Mouse (Mus musculus): ENCODE measurements around the gene Cog4. TPM values are rescaled to one million over a fixed set of nuclear protein-coding genes. Genes with fewer than 3 reads are reported as not detected.

Gene Cog4
- polyA plus RNA-seq, 1 experiment from 2014 or later: 66.0 TPM

- no peak overlapping the region for H3K4me2 ChIP-seq (ENCODE audit: low read length)
- no peak overlapping the region for H3K27ac ChIP-seq (ENCODE audit: low read depth)
- DNase-seq (ENCODE audit: low spot score) (no peak), ATAC-seq (replicated peaks; ENCODE audit: low FRiP score, low TSS enrichment, low read depth) (no peak)
- H3K9me3 ChIP-seq (ENCODE audit: control insufficient read depth, low read length): no peaks in the 10 kb centered on the region
- no peaks in the 10 kb centered on the region for H3K4me1 ChIP-seq (replicated peaks; ENCODE audit: control insufficient read depth, insufficient read depth, low read length)
- H3K27me3 ChIP-seq (replicated peaks; ENCODE audit: control insufficient read depth, insufficient read depth, low read length): no peaks in the 10 kb centered on the region
- H3K36me3 ChIP-seq (ENCODE audit: control insufficient read depth, insufficient read depth, low read length): peaks cover 19% of the 10 kb centered on the region
- 71% methylated on average over 12 of the region's 12 CpGs for WGBS
- H3K9ac ChIP-seq (ENCODE audit: low read length): no peak overlapping the region
- no peak overlapping the region for H3K4me3 ChIP-seq (ENCODE audit: low read depth, low read length)
These were observed 43.6 kb downstream of the Cog4 start for GRCm38 (mm10) chr8:110889904-110890470.

- Histone ChIP-seq H3K36me3 (ENCODE audit: control insufficient read depth, insufficient read depth, low read length) (peaks cover 7% of the 10 kb centered on the region; the same call in 1 of the 2 replicates), H3K4me3 (ENCODE audit: low read depth, low read length) (no peak overlapping the region), H3K4me1 (replicated peaks; ENCODE audit: control insufficient read depth, insufficient read depth, low read length) (no peaks in the 10 kb centered on the region), H3K9me3 (ENCODE audit: control insufficient read depth, low read length) (no peaks in the 10 kb centered on the region), H3K4me2 (ENCODE audit: low read length) (no peak overlapping the region), H3K9ac (ENCODE audit: low read length) (no peak overlapping the region), H3K27me3 (replicated peaks; ENCODE audit: control insufficient read depth, insufficient read depth, low read length) (no peaks in the 10 kb centered on the region), H3K27ac (ENCODE audit: low read depth) (no peak overlapping the region)
- no peak for DNase-seq (ENCODE audit: low spot score)
- ATAC-seq (replicated peaks; ENCODE audit: low FRiP score, low TSS enrichment, low read depth): no peak
- 92% methylated on average over 7 of the region's 7 CpGs for WGBS
These were observed 45.6 kb downstream of the Cog4 start for GRCm38 (mm10) chr8:110892040-110892439.

DNA sequence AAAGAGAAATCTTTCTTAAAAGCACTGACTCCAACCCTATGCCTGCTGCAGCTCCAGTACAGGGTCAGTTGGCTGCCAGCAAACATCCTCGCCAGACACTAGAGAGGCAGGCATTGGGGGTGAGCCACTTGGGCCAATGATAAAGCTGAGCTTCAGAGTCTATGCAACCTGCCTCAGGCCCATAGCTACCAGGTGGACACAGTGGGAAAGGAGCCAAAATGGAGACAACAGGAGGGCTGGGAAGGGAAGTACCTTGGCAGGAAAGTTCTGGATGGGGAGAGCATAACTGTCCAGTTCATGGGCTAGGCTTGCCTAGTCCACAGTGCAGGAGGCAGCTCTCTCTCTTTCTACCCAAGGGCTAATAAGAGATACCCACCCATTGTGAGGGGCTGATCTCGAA lies 46.5 kb downstream of the Cog4 start:
- ATAC-seq (replicated peaks; ENCODE audit: low FRiP score, low TSS enrichment, low read depth) (no peak), DNase-seq (ENCODE audit: low spot score) (no peak)
- H3K27ac ChIP-seq (ENCODE audit: low read depth): no peak overlapping the region
- no peaks in the 10 kb centered on the region for H3K27me3 ChIP-seq (replicated peaks; ENCODE audit: control insufficient read depth, insufficient read depth, low read length)
- WGBS: 96% methylated on average over 2 of the region's 2 CpGs
- no peaks in the 10 kb centered on the region for H3K9me3 ChIP-seq (ENCODE audit: control insufficient read depth, low read length)
- no peak overlapping the region for H3K9ac ChIP-seq (ENCODE audit: low read length)
- H3K4me2 ChIP-seq (ENCODE audit: low read length): no peak overlapping the region
- H3K4me3 ChIP-seq (ENCODE audit: low read depth, low read length): no peak overlapping the region
- H3K4me1 ChIP-seq (replicated peaks; ENCODE audit: control insufficient read depth, insufficient read depth, low read length): no peaks in the 10 kb centered on the region
- H3K36me3 ChIP-seq (ENCODE audit: control insufficient read depth, insufficient read depth, low read length): no peaks in the 10 kb centered on the region; the same call in 1 of the 2 replicates

DNA sequence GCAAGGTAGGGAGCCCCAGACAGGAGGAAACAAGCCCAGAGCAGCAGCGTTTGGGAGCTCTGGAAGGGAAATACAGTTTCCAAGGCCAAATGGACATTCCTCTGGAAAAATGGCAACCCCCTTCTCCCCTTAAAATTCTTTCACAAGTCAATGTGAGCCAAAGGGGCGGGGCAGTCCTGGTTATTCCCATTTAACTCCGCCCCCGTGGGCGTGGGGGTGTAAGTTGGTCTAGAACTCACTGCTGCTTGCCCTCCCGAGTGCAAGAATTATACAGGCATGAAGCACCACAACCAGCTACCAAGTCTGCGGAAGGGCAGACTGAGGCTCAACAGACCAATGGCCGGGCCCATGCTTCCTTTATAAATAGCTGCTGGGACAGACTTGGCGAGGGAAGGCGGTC lies 48.5 kb downstream of the Cog4 start:
- no peak for DNase-seq (ENCODE audit: low spot score)
- no peaks in the 10 kb centered on the region for H3K4me1 ChIP-seq (replicated peaks; ENCODE audit: control insufficient read depth, insufficient read depth, low read length)
- peaks cover 10% of the 10 kb centered on the region for H3K36me3 ChIP-seq (ENCODE audit: control insufficient read depth, insufficient read depth, low read length)
- WGBS: 87% methylated on average over 10 of the region's 10 CpGs
- no peak overlapping the region for H3K9ac ChIP-seq (ENCODE audit: low read length)
- H3K4me3 ChIP-seq (ENCODE audit: low read depth, low read length): no peak overlapping the region
- no peak for ATAC-seq (replicated peaks; ENCODE audit: low FRiP score, low TSS enrichment, low read depth)
- H3K27me3 ChIP-seq (replicated peaks; ENCODE audit: control insufficient read depth, insufficient read depth, low read length): no peaks in the 10 kb centered on the region
- no peak overlapping the region for H3K27ac ChIP-seq (ENCODE audit: low read depth)
- no peak overlapping the region for H3K4me2 ChIP-seq (ENCODE audit: low read length)
- no peaks in the 10 kb centered on the region for H3K9me3 ChIP-seq (ENCODE audit: control insufficient read depth, low read length)

DNA sequence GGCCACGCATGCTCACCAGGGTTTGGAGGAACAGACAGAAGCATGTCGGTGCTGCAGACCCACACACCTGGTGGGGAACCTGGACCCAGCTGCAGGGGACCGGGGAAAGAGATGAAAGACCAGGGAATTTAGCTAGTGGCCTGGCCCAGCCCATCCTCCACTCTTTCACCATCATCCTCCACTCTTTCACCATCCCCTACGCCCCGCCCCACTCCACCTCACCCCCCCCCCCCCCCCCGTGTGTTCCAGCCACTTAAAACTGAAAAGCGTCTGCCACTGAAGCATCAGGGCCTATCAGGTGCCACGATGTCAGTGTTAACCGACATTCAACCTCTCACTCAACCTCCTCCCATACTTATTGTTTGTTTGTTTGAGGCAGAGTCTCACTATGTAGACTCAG lies 48.9 kb downstream of the Cog4 start:
- DNase-seq (ENCODE audit: low spot score) (no peak), ATAC-seq (replicated peaks; ENCODE audit: low FRiP score, low TSS enrichment, low read depth) (no peak)
- Histone ChIP-seq H3K4me2 (ENCODE audit: low read length) (no peak overlapping the region), H3K9me3 (ENCODE audit: control insufficient read depth, low read length) (no peaks in the 10 kb centered on the region), H3K27ac (ENCODE audit: low read depth) (no peak overlapping the region), H3K36me3 (ENCODE audit: control insufficient read depth, insufficient read depth, low read length) (peaks cover 10% of the 10 kb centered on the region), H3K4me1 (replicated peaks; ENCODE audit: control insufficient read depth, insufficient read depth, low read length) (no peaks in the 10 kb centered on the region), H3K4me3 (ENCODE audit: low read depth, low read length) (no peak overlapping the region), H3K9ac (ENCODE audit: low read length) (no peak overlapping the region), H3K27me3 (replicated peaks; ENCODE audit: control insufficient read depth, insufficient read depth, low read length) (no peaks in the 10 kb centered on the region)
- 75% methylated on average over 9 of the region's 9 CpGs for WGBS

DNA sequence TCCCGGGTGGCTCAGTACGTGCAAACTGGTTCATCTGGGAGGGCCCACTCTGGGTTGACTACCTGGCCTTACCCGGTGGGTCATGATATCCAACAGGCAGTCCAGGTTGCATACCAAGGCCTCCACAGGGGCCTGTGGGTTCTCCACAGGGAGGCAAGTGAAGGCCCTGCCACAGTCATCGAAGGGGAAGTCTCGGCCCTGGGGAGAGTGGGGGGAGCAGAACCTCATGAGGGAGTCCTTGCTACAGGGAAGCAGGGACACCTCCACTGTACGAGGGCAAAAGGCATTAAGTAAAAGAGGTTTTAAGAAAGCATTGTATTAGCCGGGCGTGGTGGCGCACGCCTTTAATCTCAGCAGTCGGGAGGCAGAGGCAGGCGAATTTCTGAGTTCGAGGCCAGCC lies 49.4 kb downstream of the Cog4 start:
- Histone ChIP-seq H3K27ac (ENCODE audit: low read depth) (no peak overlapping the region), H3K4me3 (ENCODE audit: low read depth, low read length) (no peak overlapping the region), H3K9ac (ENCODE audit: low read length) (no peak overlapping the region), H3K4me2 (ENCODE audit: low read length) (no peak overlapping the region), H3K27me3 (replicated peaks; ENCODE audit: control insufficient read depth, insufficient read depth, low read length) (no peaks in the 10 kb centered on the region), H3K36me3 (ENCODE audit: control insufficient read depth, insufficient read depth, low read length) (peaks cover 10% of the 10 kb centered on the region), H3K9me3 (ENCODE audit: control insufficient read depth, low read length) (no peaks in the 10 kb centered on the region), H3K4me1 (replicated peaks; ENCODE audit: control insufficient read depth, insufficient read depth, low read length) (no peaks in the 10 kb centered on the region)
- 91% methylated on average over 13 of the region's 13 CpGs for WGBS
- ATAC-seq (replicated peaks; ENCODE audit: low FRiP score, low TSS enrichment, low read depth) (no peak), DNase-seq (ENCODE audit: low spot score) (no peak)

- DNase-seq (ENCODE audit: low spot score): no peak
- H3K9me3 ChIP-seq (ENCODE audit: control insufficient read depth, low read length): no peaks in the 10 kb centered on the region
- no peak for ATAC-seq (replicated peaks; ENCODE audit: low FRiP score, low TSS enrichment, low read depth)
- no peak overlapping the region for H3K27ac ChIP-seq (ENCODE audit: low read depth)
- no peak overlapping the region for H3K4me2 ChIP-seq (ENCODE audit: low read length)
- WGBS: 94% methylated on average over 6 of the region's 6 CpGs
- no peak overlapping the region for H3K9ac ChIP-seq (ENCODE audit: low read length)
- no peaks in the 10 kb centered on the region for H3K4me1 ChIP-seq (replicated peaks; ENCODE audit: control insufficient read depth, insufficient read depth, low read length)
- H3K36me3 ChIP-seq (ENCODE audit: control insufficient read depth, insufficient read depth, low read length): peaks cover 10% of the 10 kb centered on the region
- no peaks in the 10 kb centered on the region for H3K27me3 ChIP-seq (replicated peaks; ENCODE audit: control insufficient read depth, insufficient read depth, low read length)
- H3K4me3 ChIP-seq (ENCODE audit: low read depth, low read length): no peak overlapping the region
These were observed 51.1 kb downstream of the Cog4 start for GRCm38 (mm10) chr8:110897495-110897894.

GRCm38 (mm10) chr8:110901056-110901455 lies 54.7 kb downstream of the Cog4 start:
- Histone ChIP-seq H3K4me1 (replicated peaks; ENCODE audit: control insufficient read depth, insufficient read depth, low read length) (no peaks in the 10 kb centered on the region), H3K27me3 (replicated peaks; ENCODE audit: control insufficient read depth, insufficient read depth, low read length) (no peaks in the 10 kb centered on the region), H3K27ac (ENCODE audit: low read depth) (no peak overlapping the region), H3K9ac (ENCODE audit: low read length) (no peak overlapping the region), H3K36me3 (ENCODE audit: control insufficient read depth, insufficient read depth, low read length) (peaks cover 10% of the 10 kb centered on the region), H3K4me3 (ENCODE audit: low read depth, low read length) (no peak overlapping the region), H3K4me2 (ENCODE audit: low read length) (no peak overlapping the region), H3K9me3 (ENCODE audit: control insufficient read depth, low read length) (no peaks in the 10 kb centered on the region)
- 49% methylated on average over 3 of the region's 3 CpGs for WGBS
- DNase-seq (ENCODE audit: low spot score) (no peak), ATAC-seq (replicated peaks; ENCODE audit: low FRiP score, low TSS enrichment, low read depth) (no peak)

GRCm38 (mm10) chr8:110901839-110902578 lies 55.6 kb downstream of the Cog4 start, which contains the start of gene Fuk:
TSS of gene Fuk (minus strand) at chr8:110902488.
- WGBS: 3% methylated on average over 30 of the region's 30 CpGs
- H3K4me3 ChIP-seq (ENCODE audit: low read depth, low read length): peak within 1 kb of the TSS; percentile 59
- DNase-seq (ENCODE audit: low spot score) (peak; percentile 88), ATAC-seq (replicated peaks; ENCODE audit: low FRiP score, low TSS enrichment, low read depth) (peak; percentile 90)
- H3K4me2 ChIP-seq (ENCODE audit: low read length): peak within 1 kb of the TSS; percentile 60
- no peaks in the 10 kb centered on the region for H3K9me3 ChIP-seq (ENCODE audit: control insufficient read depth, low read length)
- no peak within 1 kb of the TSS for H3K27ac ChIP-seq (ENCODE audit: low read depth)
- H3K27me3 ChIP-seq (replicated peaks; ENCODE audit: control insufficient read depth, insufficient read depth, low read length): no peaks in the 10 kb centered on the region
- no peaks in the 10 kb centered on the region for H3K4me1 ChIP-seq (replicated peaks; ENCODE audit: control insufficient read depth, insufficient read depth, low read length)
- peaks cover 10% of the 10 kb centered on the region for H3K36me3 ChIP-seq (ENCODE audit: control insufficient read depth, insufficient read depth, low read length)
- H3K9ac ChIP-seq (ENCODE audit: low read length): peak within 1 kb of the TSS; percentile 63
